Comparison of ENCODE assay signal across 24 mouse cellular contexts in the genomic region with DNA sequence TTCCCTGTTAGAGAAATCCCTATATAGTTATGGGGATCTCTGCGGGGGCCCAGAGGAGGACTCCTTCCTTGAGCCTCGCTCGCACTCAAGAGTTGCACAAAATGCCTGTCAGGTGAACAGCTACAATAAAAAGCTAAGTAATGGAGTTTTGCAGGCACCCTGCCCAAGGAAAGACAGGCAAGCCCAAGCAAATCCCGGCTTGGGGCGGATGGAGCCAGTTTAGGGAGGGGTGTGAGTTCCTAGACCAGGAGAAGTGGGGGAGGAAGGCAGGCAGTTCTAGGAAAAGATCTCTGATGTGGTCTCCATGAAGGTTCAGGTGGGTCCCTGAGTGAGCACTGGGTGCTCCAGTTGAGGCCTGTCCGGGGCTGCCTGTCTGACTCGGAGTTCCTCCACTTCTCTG. TPM values are rescaled to one million over a fixed set of nuclear protein-coding genes. Genes with fewer than 3 reads are reported as not detected.
A peak's percentile ranks its signal among the peaks of the same experiment; 100 is the strongest.
DNase-seq lines count a peak whose midpoint lies in the region; ATAC-seq and TF ChIP-seq lines count a peak whose summit lies in the region.
"Had no signal": no experiment of that assay in that cellular context is flagged by ENCODE, and none has a peak within 500 bp of the region (broad histone marks: within the 10 kb centered on the region; RNA-seq: fewer than 3 reads in every experiment).

No protein-coding gene starts in this region.

- peaks cover 21% of the 10 kb centered on the region for H3K27me3 ChIP-seq in kidney, postnatal 0 days (ENCODE audit: insufficient read depth, low read length)
- peaks cover 32% of the 10 kb centered on the region for H3K27me3 ChIP-seq in limb, embryonic 14.5 days (ENCODE audit: control insufficient read depth, insufficient read depth, low read length)
- peaks cover 57% of the 10 kb centered on the region for H3K27me3 ChIP-seq in midbrain, embryonic 15.5 days (replicated peaks)

- intact Hi-C loops in left cerebral cortex, postnatal 4 days (cut with DNase I): no loop called here

- no peaks in the 10 kb centered on the region for H3K9me3 ChIP-seq in kidney, postnatal 0 days (replicated peaks; ENCODE audit: low read length)
- no peaks in the 10 kb centered on the region for H3K9me3 ChIP-seq in limb, embryonic 14.5 days (ENCODE audit: control insufficient read depth, low read length)
- H3K9me3 ChIP-seq in midbrain, embryonic 15.5 days: no peaks in the 10 kb centered on the region
- H3K9me3 ChIP-seq: embryonic facial prominence, embryonic 12.5 days; heart, embryonic 13.5 days; midbrain, embryonic 10.5 days had no signal

- 52% methylated on average over 7 of the region's 7 CpGs for WGBS in kidney, postnatal 0 days
- WGBS in limb, embryonic 14.5 days: 62% methylated on average over 7 of the region's 7 CpGs
- 58% methylated on average over 7 of the region's 7 CpGs for WGBS in midbrain, embryonic 15.5 days

- no peaks in the 10 kb centered on the region for H3K36me3 ChIP-seq in kidney, postnatal 0 days (ENCODE audit: insufficient read depth, low read length)
- H3K36me3 ChIP-seq in limb, embryonic 14.5 days (ENCODE audit: control insufficient read depth, insufficient read depth, low read length): no peaks in the 10 kb centered on the region
- H3K36me3 ChIP-seq in midbrain, embryonic 15.5 days (replicated peaks): no peaks in the 10 kb centered on the region
- H3K36me3 ChIP-seq: embryonic facial prominence, embryonic 12.5 days; heart, embryonic 13.5 days; midbrain, embryonic 10.5 days had no signal

- TF ChIP-seq CTCF in kidney, postnatal 0 days (IDR thresholded peaks at IDR 0.05; ENCODE audit: low read depth): no peak

- no peak overlapping the region for H3K4me2 ChIP-seq in kidney, postnatal 0 days (ENCODE audit: low read length)
- no peak overlapping the region for H3K4me2 ChIP-seq in limb, embryonic 14.5 days (replicated peaks; ENCODE audit: low read depth, low read length, severe bottlenecking)
- no peak overlapping the region for H3K4me2 ChIP-seq in midbrain, embryonic 15.5 days

- TF ChIP-seq POLR2A in limb, embryonic 14.5 days (IDR thresholded peaks at IDR 0.05; ENCODE audit: borderline replicate concordance, extremely low read depth, insufficient read depth, insufficient read length): no peak

- H3K27ac ChIP-seq in kidney, postnatal 0 days: peak overlapping the region; percentile 25; the same call in 1 of the 2 replicates
- no peak overlapping the region for H3K27ac ChIP-seq in limb, embryonic 14.5 days (replicated peaks; ENCODE audit: low read depth, low read length)
- no peak overlapping the region for H3K27ac ChIP-seq in midbrain, embryonic 15.5 days
- H3K27ac ChIP-seq: embryonic facial prominence, embryonic 12.5 days; heart, embryonic 13.5 days; left cerebral cortex, adult 2 months; midbrain, embryonic 10.5 days; stomach, postnatal 0 days had no signal

- no peak for ATAC-seq in kidney, postnatal 0 days (replicated peaks; ENCODE audit: low FRiP score, low read depth)
- no peak for ATAC-seq in limb, embryonic 14.5 days (ENCODE audit: low FRiP score, low read depth)
- ATAC-seq in midbrain, embryonic 15.5 days (replicated peaks): no peak
- ATAC-seq: activated CD4-positive, CD25-positive, alpha-beta regulatory T cell, adult 4 months; forebrain, embryonic 14.5 days; lung, postnatal 0 days had no signal

- peaks cover 29% of the 10 kb centered on the region for H3K4me1 ChIP-seq in kidney, postnatal 0 days (replicated peaks; ENCODE audit: insufficient read depth, low read length)
- peaks cover 20% of the 10 kb centered on the region for H3K4me1 ChIP-seq in limb, embryonic 14.5 days (ENCODE audit: control insufficient read depth, insufficient read depth, low read length)
- H3K4me1 ChIP-seq in midbrain, embryonic 15.5 days: peaks cover 31% of the 10 kb centered on the region

- DNase-seq in urinary bladder, postnatal 14 days (ENCODE audit: low spot score): peak; percentile 24
- no peak for DNase-seq in urinary bladder, postnatal 10 days (ENCODE audit: low spot score)
- DNase-seq in WW6 (ENCODE audit: low read depth, low spot score): peak; percentile 64
- no peak for DNase-seq in kidney, postnatal 0 days (ENCODE audit: low spot score)
- peak; percentile 18 for DNase-seq in limb, embryonic 14.5 days (ENCODE audit: low spot score)
- DNase-seq in left cerebral cortex, postnatal 4 days: no peak
- DNase-seq in natural killer cell, adult 2 months (ENCODE audit: low spot score in 2 of 2): no peak
- DNase-seq: adrenal gland, adult 8-10 months; cerebellum, adult 18-20 months; cerebellum, postnatal 14 days; gastrocnemius, postnatal 14 days; heart, adult 18-20 months; heart, postnatal 14 days; layer of hippocampus, adult 9-11 months had no signal

- no peak overlapping the region for H3K4me3 ChIP-seq in kidney, postnatal 0 days (replicated peaks; ENCODE audit: low read depth, low read length)
- H3K4me3 ChIP-seq in limb, embryonic 14.5 days (replicated peaks; ENCODE audit: low read length): no peak overlapping the region
- H3K4me3 ChIP-seq in midbrain, embryonic 15.5 days: no peak overlapping the region
- H3K4me3 ChIP-seq: embryonic facial prominence, embryonic 12.5 days; erythroblast, embryonic 14.5 days; left cerebral cortex, adult 2 months had no signal

- no peak overlapping the region for H3K9ac ChIP-seq in kidney, postnatal 0 days (ENCODE audit: low read depth, low read length)
- H3K9ac ChIP-seq in limb, embryonic 14.5 days (ENCODE audit: low read depth, low read length, severe bottlenecking): no peak overlapping the region
- no peak overlapping the region for H3K9ac ChIP-seq in midbrain, embryonic 15.5 days
- H3K9ac ChIP-seq: embryonic facial prominence, embryonic 12.5 days; heart, embryonic 13.5 days had no signal

RNA-seq across cellular contexts. Expression of gene Etv4, which starts 1.5 kb away (rescaled TPM):
- polyA plus RNA-seq in kidney, postnatal 0 days (2015; fragmentation: Nextera tagmentation; extraction: Ambion mirVana): 42.6 and 44.7 TPM in 2 replicates
- polyA plus RNA-seq in limb, embryonic 14.5 days (2012; rRNA removed): 24.2 and 31.6 TPM in 2 replicates
- 9.4 and 11.7 TPM in 2 replicates for polyA plus RNA-seq in limb, embryonic 14.5 days (2014; fragmentation: Nextera tagmentation; extraction: Ambion mirVana)
- total RNA-seq in left cerebral cortex, postnatal 4 days (2021): 10 to 100 TPM; 23.7 to 27.1 TPM
- 5.9 and 7.5 TPM in 2 replicates for polyA plus RNA-seq in midbrain, embryonic 15.5 days (2015; fragmentation: Nextera tagmentation; extraction: Ambion mirVana)
- polyA plus RNA-seq: erythroblast, embryonic 14.5 days had no signal

RNA-seq across cellular contexts. Expression of gene Dhx8, which starts 53.9 kb away (rescaled TPM):
- polyA plus RNA-seq in kidney, postnatal 0 days (2015; fragmentation: Nextera tagmentation; extraction: Ambion mirVana): 18.3 and 20.4 TPM in 2 replicates
- 25.0 and 27.0 TPM in 2 replicates for polyA plus RNA-seq in limb, embryonic 14.5 days (2012; rRNA removed)
- polyA plus RNA-seq in limb, embryonic 14.5 days (2014; fragmentation: Nextera tagmentation; extraction: Ambion mirVana): 29.2 and 33.7 TPM in 2 replicates
- 10 to 100 TPM; 37.2 to 41.2 TPM for total RNA-seq in left cerebral cortex, postnatal 4 days (2021)
- 31.1 and 33.9 TPM in 2 replicates for polyA plus RNA-seq in midbrain, embryonic 15.5 days (2015; fragmentation: Nextera tagmentation; extraction: Ambion mirVana)

Comparison
In these comparisons a context has a peak if more than half of its experiments do, and no peak if none do; other contexts are left out.
1. DNase-seq: peak in urinary bladder, postnatal 14 days (single experiment), WW6 (single experiment) and limb, embryonic 14.5 days (single experiment); none in urinary bladder, postnatal 10 days (single experiment), kidney, postnatal 0 days (single experiment), left cerebral cortex, postnatal 4 days (single experiment) and natural killer cell, adult 2 months (0 of 2).